In genomic region chr3:108392299-108392698, GRCm38 (mm10) we compare ENCODE assay signal across 11 mouse cellular contexts. TPM values are rescaled to one million over a fixed set of nuclear protein-coding genes. Genes with fewer than 3 reads are reported as not detected.
DNase-seq lines count a peak whose midpoint lies in the region; ATAC-seq and TF ChIP-seq lines count a peak whose summit lies in the region.
"Had no signal": no experiment of that assay in that cellular context is flagged by ENCODE, and none has a peak within 500 bp of the region (broad histone marks: within the 10 kb centered on the region; RNA-seq: fewer than 3 reads in every experiment).

No protein-coding gene starts in this region.

- H3K4me3 ChIP-seq in forebrain, embryonic 12.5 days (replicated peaks) = no peak overlapping the region
- H3K4me3 ChIP-seq in forebrain, embryonic 14.5 days (ENCODE audit: low read depth, low read length) = no peak overlapping the region
- no peak overlapping the region for H3K4me3 ChIP-seq in midbrain, embryonic 11.5 days (ENCODE audit: low read depth, low read length)
- no peak overlapping the region for H3K4me3 ChIP-seq in midbrain, embryonic 16.5 days (ENCODE audit: low read depth, low read length)
- H3K4me3 ChIP-seq in liver, postnatal 0 days (ENCODE audit: low read depth, low read length) = no peak overlapping the region

- peaks cover 18% of the 10 kb centered on the region for H3K4me1 ChIP-seq in forebrain, embryonic 12.5 days
- no peaks in the 10 kb centered on the region for H3K4me1 ChIP-seq in forebrain, embryonic 14.5 days (ENCODE audit: control insufficient read depth, insufficient read depth, low read length)
- H3K4me1 ChIP-seq in midbrain, embryonic 11.5 days (ENCODE audit: control insufficient read depth, insufficient read depth, low read length) = peaks cover 10% of the 10 kb centered on the region
- H3K4me1 ChIP-seq in midbrain, embryonic 16.5 days (ENCODE audit: control insufficient read depth, insufficient read depth, low read length) = peaks cover 3% of the 10 kb centered on the region; the same call in 1 of the 2 replicates
- peaks cover 3% of the 10 kb centered on the region; the same call in 1 of the 2 replicates for H3K4me1 ChIP-seq in liver, postnatal 0 days (ENCODE audit: insufficient read depth)

- no peak overlapping the region for H3K4me2 ChIP-seq in forebrain, embryonic 12.5 days
- no peak overlapping the region for H3K4me2 ChIP-seq in forebrain, embryonic 14.5 days (ENCODE audit: low read length)
- no peak overlapping the region for H3K4me2 ChIP-seq in midbrain, embryonic 11.5 days
- no peak overlapping the region for H3K4me2 ChIP-seq in midbrain, embryonic 16.5 days (ENCODE audit: low read length)
- H3K4me2 ChIP-seq in liver, postnatal 0 days (ENCODE audit: low read depth, low read length) = peak overlapping the region; percentile 13; the same call in 1 of the 2 replicates

- H3K9me3 ChIP-seq in forebrain, embryonic 12.5 days = no peaks in the 10 kb centered on the region
- no peaks in the 10 kb centered on the region for H3K9me3 ChIP-seq in forebrain, embryonic 14.5 days (replicated peaks; ENCODE audit: control insufficient read depth, low read length)
- no peaks in the 10 kb centered on the region for H3K9me3 ChIP-seq in midbrain, embryonic 11.5 days (ENCODE audit: control insufficient read depth, low read length)
- no peaks in the 10 kb centered on the region for H3K9me3 ChIP-seq in midbrain, embryonic 16.5 days (replicated peaks; ENCODE audit: control insufficient read depth, low read length, poor library complexity, severe bottlenecking)
- H3K9me3 ChIP-seq in liver, postnatal 0 days (ENCODE audit: low read length) = no peaks in the 10 kb centered on the region

- H3K9ac ChIP-seq in forebrain, embryonic 12.5 days = peak overlapping the region; percentile 7; the same call in 1 of the 2 replicates
- no peak overlapping the region for H3K9ac ChIP-seq in forebrain, embryonic 14.5 days (ENCODE audit: low read length)
- H3K9ac ChIP-seq in midbrain, embryonic 11.5 days (ENCODE audit: low read length) = 0 out of 2 replicates have a peak overlapping the region, but pooled peaks have one; percentile 12
- no peak overlapping the region; the same call in 1 of the 2 replicates for H3K9ac ChIP-seq in midbrain, embryonic 16.5 days (ENCODE audit: low read depth, low read length)
- H3K9ac ChIP-seq in liver, postnatal 0 days (replicated peaks) = no peak overlapping the region

- ATAC-seq in forebrain, embryonic 12.5 days (ENCODE audit: low FRiP score) = no peak
- ATAC-seq in forebrain, embryonic 14.5 days = no peak
- no peak for ATAC-seq in midbrain, embryonic 11.5 days (ENCODE audit: low FRiP score)
- no peak for ATAC-seq in midbrain, embryonic 16.5 days
- no peak for ATAC-seq in liver, postnatal 0 days

- H3K27me3 ChIP-seq in forebrain, embryonic 12.5 days = 0 out of 2 replicates have a peak, but pooled peaks cover 2% of the 10 kb centered on the region
- H3K27me3 ChIP-seq in forebrain, embryonic 14.5 days (replicated peaks; ENCODE audit: control insufficient read depth, insufficient read depth, low read length) = no peaks in the 10 kb centered on the region
- no peaks in the 10 kb centered on the region for H3K27me3 ChIP-seq in midbrain, embryonic 11.5 days (ENCODE audit: control insufficient read depth, insufficient read depth, low read length)
- H3K27me3 ChIP-seq in midbrain, embryonic 16.5 days (ENCODE audit: control insufficient read depth, insufficient read depth, low read depth, low read length) = no peaks in the 10 kb centered on the region
- no peaks in the 10 kb centered on the region for H3K27me3 ChIP-seq in liver, postnatal 0 days (ENCODE audit: insufficient read depth, low read length)

- peaks cover 61% of the 10 kb centered on the region for H3K36me3 ChIP-seq in forebrain, embryonic 12.5 days (replicated peaks)
- peaks cover 59% of the 10 kb centered on the region for H3K36me3 ChIP-seq in forebrain, embryonic 14.5 days (ENCODE audit: control insufficient read depth, insufficient read depth, low read length)
- peaks cover 27% of the 10 kb centered on the region for H3K36me3 ChIP-seq in midbrain, embryonic 11.5 days (ENCODE audit: control insufficient read depth, insufficient read depth, low read length)
- peaks cover 34% of the 10 kb centered on the region for H3K36me3 ChIP-seq in midbrain, embryonic 16.5 days (ENCODE audit: control insufficient read depth, insufficient read depth, low read length)
- H3K36me3 ChIP-seq in liver, postnatal 0 days (replicated peaks; ENCODE audit: insufficient read depth, low read length) = no peaks in the 10 kb centered on the region

- no peak for DNase-seq in forebrain, embryonic 14.5 days (ENCODE audit: low spot score)
- no peak for DNase-seq in midbrain, embryonic 11.5 days (ENCODE audit: low spot score, missing footprints)
- peak; percentile 89 for DNase-seq in kidney, adult 9 months
- DNase-seq in liver, postnatal 0 days = no peak
- DNase-seq in layer of hippocampus, adult 18-20 months (ENCODE audit: low spot score in 2 of 2) = no peak
- DNase-seq in ovary, postnatal 14 days (ENCODE audit: low spot score) = no peak

- TF ChIP-seq CTCF in liver, postnatal 0 days (IDR thresholded peaks at IDR 0.05; ENCODE audit: low read depth) = no peak

- 0 out of 2 replicates have a peak overlapping the region, but pooled peaks have one; percentile 25 for H3K27ac ChIP-seq in forebrain, embryonic 12.5 days
- H3K27ac ChIP-seq in forebrain, embryonic 14.5 days (ENCODE audit: low read depth, low read length) = no peak overlapping the region
- no peak overlapping the region; the same call in 1 of the 2 replicates for H3K27ac ChIP-seq in midbrain, embryonic 11.5 days (ENCODE audit: low read depth, low read length)
- H3K27ac ChIP-seq in midbrain, embryonic 16.5 days (ENCODE audit: low read length) = no peak overlapping the region
- no peak overlapping the region for H3K27ac ChIP-seq in liver, postnatal 0 days (ENCODE audit: low read depth)

- no peak for TF ChIP-seq EP300 in liver, postnatal 0 days (IDR thresholded peaks at IDR 0.05; ENCODE audit: low read depth)

- WGBS in forebrain, embryonic 12.5 days = 16% methylated on average over 10 of the region's 10 CpGs
- 15% methylated on average over 10 of the region's 10 CpGs for WGBS in forebrain, embryonic 14.5 days
- 15% methylated on average over 10 of the region's 10 CpGs for WGBS in midbrain, embryonic 11.5 days
- WGBS in midbrain, embryonic 16.5 days = 10% methylated on average over 10 of the region's 10 CpGs
- 39% methylated on average over 10 of the region's 10 CpGs for WGBS in liver, postnatal 0 days (ENCODE audit: insufficient replicate concordance)

RNA-seq across cellular contexts. Expression of gene Psrc1, which starts 8.7 kb away (rescaled TPM):
- polyA plus RNA-seq in forebrain, embryonic 12.5 days (2016; fragmentation: Nextera tagmentation; extraction: Ambion mirVana) = 82.6 and 83.1 TPM in 2 replicates
- 32.6 and 42.0 TPM in 2 replicates for polyA plus RNA-seq in forebrain, embryonic 14.5 days (2014; fragmentation: Nextera tagmentation; extraction: Ambion mirVana)
- polyA plus RNA-seq in midbrain, embryonic 11.5 days (2014; fragmentation: Nextera tagmentation; extraction: Ambion mirVana) = 59.3 and 68.1 TPM in 2 replicates
- 3.9 and 5.2 TPM in 2 replicates for polyA plus RNA-seq in midbrain, embryonic 16.5 days (2015; fragmentation: Nextera tagmentation; extraction: Ambion mirVana)
- polyA plus RNA-seq in liver, postnatal 0 days (2015; fragmentation: Nextera tagmentation; extraction: Ambion mirVana) = 5.6 and 7.8 TPM in 2 replicates
- 10 to 100 TPM; 23.2 to 25.0 TPM for total RNA-seq in layer of hippocampus, adult 18-20 months (2021)

RNA-seq across cellular contexts. Expression of gene Celsr2, which starts 23.1 kb away (rescaled TPM):
- 60.4 and 61.3 TPM in 2 replicates for polyA plus RNA-seq in forebrain, embryonic 12.5 days (2016; fragmentation: Nextera tagmentation; extraction: Ambion mirVana)
- polyA plus RNA-seq in forebrain, embryonic 14.5 days (2014; fragmentation: Nextera tagmentation; extraction: Ambion mirVana) = 38.4 and 39.9 TPM in 2 replicates
- polyA plus RNA-seq in midbrain, embryonic 11.5 days (2014; fragmentation: Nextera tagmentation; extraction: Ambion mirVana) = 61.9 and 65.2 TPM in 2 replicates
- polyA plus RNA-seq in midbrain, embryonic 16.5 days (2015; fragmentation: Nextera tagmentation; extraction: Ambion mirVana) = 27.9 and 33.2 TPM in 2 replicates
- polyA plus RNA-seq in liver, postnatal 0 days (2015; fragmentation: Nextera tagmentation; extraction: Ambion mirVana) = 0.18 and 0.30 TPM in 2 replicates
- total RNA-seq in layer of hippocampus, adult 18-20 months (2021) = 100 to 1,000 TPM; 172 to 173 TPM

RNA-seq across cellular contexts. Expression of gene Mybphl, which starts 27.6 kb away (rescaled TPM):
- polyA plus RNA-seq in forebrain, embryonic 12.5 days (2016; fragmentation: Nextera tagmentation; extraction: Ambion mirVana) = 0.15 and 0.31 TPM in 2 replicates
- not detected in 2 replicates for polyA plus RNA-seq in forebrain, embryonic 14.5 days (2014; fragmentation: Nextera tagmentation; extraction: Ambion mirVana)
- polyA plus RNA-seq in midbrain, embryonic 11.5 days (2014; fragmentation: Nextera tagmentation; extraction: Ambion mirVana) = 0.12 TPM in 1 of 2 replicates, not detected in the other
- polyA plus RNA-seq in midbrain, embryonic 16.5 days (2015; fragmentation: Nextera tagmentation; extraction: Ambion mirVana) = not detected in 2 replicates
- 0.49 and 0.76 TPM in 2 replicates for polyA plus RNA-seq in liver, postnatal 0 days (2015; fragmentation: Nextera tagmentation; extraction: Ambion mirVana)
- under 1 TPM; 0.86 to 0.99 TPM for total RNA-seq in layer of hippocampus, adult 18-20 months (2021)
- total RNA-seq: hematopoietic stem cell, adult 5-6 weeks; left cerebral cortex, postnatal 10 days; megakaryocyte-erythroid progenitor cell, adult 5-6 weeks had no signal

RNA-seq across cellular contexts. Expression of gene Sars, which starts 52.7 kb away (rescaled TPM):
- polyA plus RNA-seq in forebrain, embryonic 12.5 days (2016; fragmentation: Nextera tagmentation; extraction: Ambion mirVana) = 186 and 205 TPM in 2 replicates
- polyA plus RNA-seq in forebrain, embryonic 14.5 days (2014; fragmentation: Nextera tagmentation; extraction: Ambion mirVana) = 227 and 241 TPM in 2 replicates
- 196 and 213 TPM in 2 replicates for polyA plus RNA-seq in midbrain, embryonic 11.5 days (2014; fragmentation: Nextera tagmentation; extraction: Ambion mirVana)
- 217 and 220 TPM in 2 replicates for polyA plus RNA-seq in midbrain, embryonic 16.5 days (2015; fragmentation: Nextera tagmentation; extraction: Ambion mirVana)
- 39.0 and 41.7 TPM in 2 replicates for polyA plus RNA-seq in liver, postnatal 0 days (2015; fragmentation: Nextera tagmentation; extraction: Ambion mirVana)
- total RNA-seq in layer of hippocampus, adult 18-20 months (2021) = 100 to 1,000 TPM; 205 to 221 TPM

Comparison
In these comparisons a context has a peak if more than half of its experiments do, and no peak if none do; other contexts are left out.
1. H3K9ac ChIP-seq: peak in forebrain, embryonic 12.5 days (single experiment) and midbrain, embryonic 11.5 days (single experiment); none in forebrain, embryonic 14.5 days (single experiment), midbrain, embryonic 16.5 days (single experiment) and liver, postnatal 0 days (single experiment).
2. RNA of gene Celsr2, which starts 23.1 kb away (polyA plus RNA-seq): 61.9 to 65.2 TPM in midbrain, embryonic 11.5 days, 60.4 to 61.3 TPM in forebrain, embryonic 12.5 days, 38.4 to 39.9 TPM in forebrain, embryonic 14.5 days and 27.9 to 33.2 TPM in midbrain, embryonic 16.5 days; 0.18 to 0.30 TPM in liver, postnatal 0 days; every median in the first group is over 10 times any median in the second.